Mouse (Mus musculus): ENCODE measurements at regions not wholly inside any gene's neighbourhood (a gene's known extent, or its start where the extent isn't known, plus 50 kb on each side); places are given as distances from the start of the nearest gene placed in this dataset.
"Not testable (repeated sequence)": the region's sequence is repeated elsewhere in the genome, so short reads cannot be mapped to it uniquely, and the experiment has no call there.

DNA sequence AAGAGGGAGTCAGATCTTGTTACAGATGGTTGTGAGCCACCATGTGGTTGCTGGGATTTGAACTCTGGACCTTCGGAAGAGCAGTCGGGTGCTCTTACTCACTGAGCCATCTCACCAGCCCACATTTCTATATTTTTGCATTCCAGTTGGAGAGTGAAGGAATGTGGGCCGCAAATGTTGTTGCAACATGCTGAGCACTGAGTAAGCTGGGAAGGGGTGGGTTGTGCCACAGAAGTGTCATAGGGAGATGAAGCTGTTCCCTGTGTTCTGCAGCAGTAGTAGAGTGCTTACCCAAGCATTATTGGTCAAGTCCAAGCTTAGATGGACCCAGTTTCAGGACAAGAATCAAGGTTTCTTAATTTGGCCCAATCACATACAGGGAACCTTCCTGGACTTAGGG is 169.1 kb upstream of the Cdkn3 start:
- DNase-seq: no peak

DNA sequence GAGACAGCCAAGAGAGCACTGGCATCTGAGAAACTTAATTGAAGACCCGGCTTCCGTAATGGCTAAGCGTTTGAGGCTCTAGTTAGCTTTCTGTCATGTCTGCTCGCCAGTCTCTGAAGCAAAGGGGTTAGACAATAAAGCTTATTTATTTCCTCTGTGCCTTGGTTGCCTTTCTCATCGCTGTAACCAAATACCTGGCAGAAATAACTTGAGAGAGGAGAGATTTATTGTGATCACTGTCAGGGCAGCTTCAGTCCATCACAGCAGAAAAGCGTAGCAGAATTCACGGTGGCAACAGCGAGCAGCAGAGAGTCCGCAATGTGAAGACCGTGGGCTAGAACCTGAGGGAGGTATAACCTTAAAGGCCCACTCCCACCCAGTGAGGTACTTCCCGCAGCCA is 174.2 kb upstream of the Cdkn3 start:
- DNase-seq: no peak

DNA sequence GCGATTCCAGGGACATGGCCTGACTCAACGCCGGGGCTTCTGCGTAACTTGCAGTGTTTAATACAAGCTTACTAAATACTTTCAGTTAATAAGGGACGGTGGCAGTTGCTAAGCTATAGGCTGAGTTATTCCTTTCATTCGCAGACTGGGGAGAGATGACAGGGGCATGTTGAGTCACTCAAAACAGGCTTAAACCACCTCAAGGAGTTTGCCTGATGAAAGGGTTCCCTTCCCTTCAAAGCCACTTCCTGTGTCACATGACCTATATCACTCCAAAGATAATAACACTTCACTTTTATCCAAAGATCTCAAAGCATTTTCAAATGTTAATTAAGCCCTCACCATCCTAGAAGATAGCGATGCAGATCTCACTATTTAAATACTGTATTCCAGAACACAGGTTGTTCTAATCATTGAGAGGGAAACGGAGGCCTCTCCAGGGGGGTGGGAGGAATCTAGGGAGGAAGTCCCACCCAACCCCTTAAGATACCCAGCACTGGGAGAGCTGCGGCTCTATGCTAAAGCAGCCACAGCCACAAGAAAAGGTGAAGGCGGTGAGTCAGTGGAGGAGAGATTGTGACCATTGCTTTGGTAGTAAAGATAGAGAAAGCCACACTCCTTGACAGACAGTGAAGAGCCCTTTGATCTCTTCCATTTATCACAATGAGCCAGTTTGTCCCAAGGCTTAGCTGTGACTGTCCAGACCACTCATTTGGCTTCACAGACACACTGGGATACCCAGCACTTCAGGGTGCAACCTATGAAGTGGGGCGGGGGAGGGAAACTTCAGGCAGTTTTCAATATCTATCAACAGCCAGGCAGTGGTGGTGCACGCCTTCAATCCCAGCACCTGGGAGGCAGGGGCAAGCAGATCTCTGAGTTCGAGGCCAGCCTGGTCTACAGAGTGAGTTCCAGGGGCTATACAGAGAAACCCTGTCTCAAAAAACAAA is 182.0 kb upstream of the Cdkn3 start:
- no peak for DNase-seq

DNA sequence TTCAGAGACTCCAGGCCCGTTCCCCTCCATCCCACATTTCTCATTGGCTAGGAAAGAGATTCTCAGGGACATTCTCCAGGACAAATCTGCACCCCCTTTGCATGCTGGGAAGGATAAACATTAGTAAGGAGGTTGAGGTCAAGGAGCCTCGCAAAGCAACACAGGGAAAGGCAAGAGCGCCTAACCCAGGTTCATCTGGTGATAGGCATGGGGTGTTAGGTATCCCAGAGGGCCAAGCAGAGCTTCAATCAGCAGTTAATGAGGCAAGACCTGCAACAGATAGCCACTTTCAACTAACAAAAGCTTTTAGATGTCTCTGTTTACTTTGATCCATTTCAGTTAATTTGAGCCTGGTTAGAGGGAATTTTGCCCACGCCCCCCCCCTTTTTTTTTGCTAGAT is 184.5 kb upstream of the Cdkn3 start:
- no peak for DNase-seq

DNA sequence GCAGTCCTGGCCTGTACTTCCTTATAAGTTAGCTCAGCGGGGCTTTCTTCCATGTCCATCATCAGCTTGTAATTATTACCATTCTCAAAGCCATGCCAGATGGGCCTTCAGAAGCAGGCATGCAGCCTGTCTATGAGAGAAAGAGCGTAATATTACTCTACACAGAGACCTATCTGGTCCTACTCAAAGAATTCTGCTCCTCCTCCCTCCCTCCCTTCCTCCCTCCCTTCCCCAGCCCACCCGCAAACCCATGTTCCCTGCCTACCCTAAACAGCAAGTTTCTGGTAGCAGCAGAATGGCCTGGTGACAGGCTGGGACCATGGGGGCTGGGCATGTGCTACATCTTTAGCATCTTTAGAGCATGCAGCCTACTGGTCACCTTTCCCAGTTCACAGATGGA is 184.9 kb upstream of the Cdkn3 start:
- no peak for DNase-seq

DNA sequence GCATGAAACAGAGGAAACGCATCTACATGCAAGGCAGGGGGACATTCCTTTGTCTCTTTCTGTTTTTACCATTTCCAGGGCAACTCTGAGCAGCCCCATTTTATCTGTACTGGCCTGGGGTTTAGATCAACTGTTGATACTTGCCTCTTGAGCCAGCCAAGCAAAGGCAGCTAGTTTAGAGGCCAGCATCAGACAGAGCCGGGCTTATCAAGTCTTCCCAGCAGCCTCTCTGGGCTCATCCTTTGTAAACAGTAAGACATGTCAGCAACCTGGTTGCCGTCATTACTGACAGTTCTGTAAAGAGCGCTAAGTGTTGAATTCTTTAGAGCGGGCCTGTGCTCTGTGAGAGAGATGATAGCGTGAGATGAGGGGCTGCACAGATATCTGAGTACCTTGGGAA is 182.9 kb upstream of the Bmp4 start:
- no peak for DNase-seq

DNA sequence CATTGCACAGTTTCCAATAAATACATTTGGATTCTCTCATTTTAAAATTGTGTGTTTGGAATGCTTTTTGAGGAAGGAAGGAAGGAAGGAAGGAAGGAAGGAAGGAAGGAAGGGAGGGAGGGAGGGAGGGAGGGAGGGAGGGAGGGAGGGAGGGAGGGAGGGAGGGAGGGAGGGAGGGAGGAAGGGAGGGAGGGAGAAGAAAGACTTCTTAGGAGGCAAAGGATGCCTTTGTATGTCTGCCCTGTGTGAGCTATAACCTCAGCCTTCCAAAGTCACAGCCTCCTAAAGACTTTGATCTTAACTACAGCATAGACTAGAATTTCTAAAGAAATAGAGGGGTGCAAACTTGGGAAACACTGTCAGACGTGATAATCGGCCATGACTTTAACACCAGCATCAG is 182.5 kb upstream of the Bmp4 start:
- DNase-seq: not testable (repeated sequence)

DNA sequence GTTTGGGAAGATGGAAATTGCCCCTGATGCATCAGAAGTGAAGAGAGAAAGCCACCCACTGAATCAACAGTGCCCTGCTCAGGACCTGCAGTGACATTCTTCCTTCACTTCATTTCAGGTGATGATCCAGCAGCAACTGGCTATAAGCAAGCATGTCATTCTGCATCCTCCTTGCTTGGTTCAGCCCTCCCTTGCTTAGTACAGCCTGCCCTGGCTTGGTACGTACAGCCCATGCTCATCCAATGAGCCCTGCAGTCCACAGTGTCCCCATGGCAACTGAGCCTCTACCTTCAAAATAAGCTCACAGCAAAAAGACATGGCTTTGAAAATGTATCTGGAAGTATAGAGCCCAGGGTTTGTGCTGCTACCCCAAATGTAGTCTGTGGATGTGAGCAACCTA is 181.4 kb upstream of the Bmp4 start:
- no peak for DNase-seq

DNA sequence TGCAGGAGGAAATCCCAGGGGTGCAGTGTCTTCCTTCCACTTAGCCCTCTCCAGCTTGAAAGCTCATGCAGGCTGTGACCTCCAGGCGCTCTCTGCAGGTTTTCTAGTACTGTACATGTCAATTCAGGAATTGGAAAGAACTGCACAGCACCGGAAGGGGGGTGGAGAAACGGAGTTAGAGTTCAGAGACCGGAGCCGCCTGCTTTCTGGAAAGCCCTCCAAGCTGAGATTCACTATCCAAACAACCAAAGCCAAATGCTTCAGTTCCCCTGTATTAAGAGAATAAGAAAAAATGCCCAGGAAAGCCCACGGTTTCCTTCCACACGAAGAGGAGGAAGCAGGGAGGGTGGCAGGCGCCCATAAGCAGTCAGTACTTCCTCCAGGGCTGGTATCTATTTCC is 178.8 kb upstream of the Bmp4 start:
- DNase-seq: no peak

DNA sequence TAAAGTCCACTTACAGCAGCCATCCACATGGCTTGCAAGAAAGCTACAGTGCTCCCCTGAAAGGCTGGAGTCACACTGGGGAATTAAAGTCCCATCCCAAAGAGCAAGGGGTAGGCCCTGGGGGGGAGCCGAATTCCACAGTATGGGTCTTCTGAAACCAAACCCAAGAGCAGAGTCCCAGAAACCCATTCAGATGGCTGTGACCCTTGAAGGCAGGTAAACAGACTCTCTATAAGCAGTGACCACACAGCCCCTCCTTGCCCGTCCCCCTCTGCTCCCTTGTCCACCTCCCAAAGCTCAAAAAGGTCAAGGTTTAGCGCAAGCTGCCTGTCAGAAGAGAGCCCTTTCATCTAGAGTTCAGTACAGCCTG is 176.9 kb upstream of the Bmp4 start:
- no peak for DNase-seq

DNA sequence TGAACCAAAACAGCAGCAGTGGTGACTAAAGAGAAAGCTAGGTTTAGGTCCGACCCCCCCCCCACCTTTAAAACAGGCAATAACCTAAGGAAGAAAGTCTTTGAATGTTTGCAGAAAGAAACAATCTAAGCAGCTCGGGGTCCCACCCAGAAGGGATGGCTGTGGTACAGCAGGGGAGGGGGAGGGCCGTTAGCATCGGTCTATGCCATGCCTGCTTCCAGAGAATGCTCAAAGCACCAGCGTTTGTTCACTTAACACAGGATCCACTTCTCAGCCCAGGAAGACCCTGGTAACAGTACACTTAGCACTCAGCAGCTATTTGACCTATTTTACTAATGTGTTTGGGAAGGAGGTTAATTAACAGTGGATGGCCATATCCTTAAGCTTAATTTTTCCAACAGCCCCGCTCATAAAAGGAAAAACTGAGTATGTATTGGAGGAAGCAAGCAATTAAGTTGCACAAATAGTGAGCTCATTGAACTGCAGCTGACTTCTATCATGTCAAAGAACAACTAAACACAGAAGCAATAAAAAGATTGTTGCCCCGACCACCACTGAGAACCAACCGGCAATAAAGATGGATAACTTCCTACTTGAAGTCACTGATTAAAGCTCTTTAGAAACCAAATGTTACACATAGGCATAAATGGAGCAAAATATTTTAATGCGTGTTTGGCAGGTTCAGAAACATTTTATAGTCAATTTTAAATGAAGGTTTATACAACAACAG is 176.4 kb upstream of the Bmp4 start:
- DNase-seq: no peak

DNA sequence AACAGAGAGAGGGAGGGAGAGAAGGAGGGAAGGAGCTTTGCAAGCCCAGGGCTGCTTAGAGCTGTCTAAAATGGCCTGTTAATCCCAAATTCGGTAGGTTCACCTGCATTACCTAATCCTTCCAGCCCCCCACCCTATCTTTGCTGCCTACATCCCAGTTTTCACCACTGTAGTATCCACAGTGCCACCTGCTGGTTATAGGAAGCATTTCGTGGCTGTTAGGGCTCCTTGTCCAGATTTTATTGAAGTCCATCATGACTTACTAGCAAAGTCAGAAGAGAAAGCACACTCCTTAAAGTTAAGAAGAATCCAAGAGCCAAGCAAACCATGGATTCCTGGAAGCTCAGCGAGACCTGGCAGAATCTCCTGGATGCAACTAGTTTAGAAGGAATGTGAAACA is 174.5 kb upstream of the Bmp4 start:
- peak; percentile 67 to 78 for DNase-seq

DNA sequence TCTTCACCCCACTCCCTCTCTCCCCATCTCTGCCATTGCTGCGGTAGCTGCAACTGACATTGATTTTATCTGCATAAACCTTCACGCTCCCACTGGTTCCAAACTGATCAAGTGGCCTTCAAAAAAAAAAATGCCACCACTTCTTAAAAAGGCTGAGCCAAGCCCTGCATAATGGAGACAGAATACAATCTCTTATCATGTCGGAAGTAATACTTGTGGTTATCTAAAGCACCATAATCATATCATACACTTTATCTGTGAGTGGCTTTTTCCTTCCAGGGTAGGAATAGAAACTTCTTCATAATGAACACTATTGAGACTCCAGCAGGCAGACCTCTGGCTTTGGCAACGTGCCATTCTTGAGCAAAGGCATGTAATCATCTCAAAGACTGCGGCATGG is 171.5 kb upstream of the Bmp4 start:
- DNase-seq: no peak

DNA sequence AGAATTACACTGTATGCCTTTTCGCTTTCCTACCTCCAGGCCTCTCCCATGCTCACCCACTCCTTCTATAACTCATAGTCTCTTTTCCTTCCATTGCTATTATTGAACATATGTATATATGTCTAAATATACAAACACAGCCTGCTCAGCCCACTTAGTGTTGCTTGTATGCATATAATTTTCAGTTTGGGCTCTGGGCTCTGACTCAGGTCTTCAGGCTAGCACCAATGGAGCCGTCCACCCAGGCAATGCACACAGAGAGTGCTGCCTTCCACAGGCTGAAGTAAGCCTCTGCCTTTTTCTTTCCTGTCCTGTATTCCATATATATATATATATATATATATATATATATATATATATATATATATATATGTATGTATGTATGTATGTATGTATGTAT is 162.8 kb upstream of the Bmp4 start:
- no peak for DNase-seq

DNA sequence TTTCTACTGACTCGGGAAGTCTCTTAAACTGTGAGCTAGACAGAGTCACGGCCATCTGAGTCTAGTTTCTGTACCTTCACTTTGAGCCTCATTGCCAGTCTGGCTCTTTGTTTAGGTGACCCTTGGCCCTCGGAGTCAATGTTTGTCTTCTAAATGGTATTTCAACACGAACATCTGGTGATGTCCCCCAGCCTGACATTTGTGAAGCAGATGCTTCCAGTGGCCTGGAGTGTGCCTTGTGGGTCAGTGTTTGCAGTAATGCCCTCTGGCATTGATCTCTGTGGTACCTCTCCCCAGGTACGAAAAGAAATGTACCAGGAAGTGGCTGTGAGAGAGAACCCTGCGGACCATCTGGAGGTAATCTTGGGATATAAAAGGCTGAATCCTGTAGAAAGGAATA is 155.7 kb upstream of the Bmp4 start:
- no peak for DNase-seq

DNA sequence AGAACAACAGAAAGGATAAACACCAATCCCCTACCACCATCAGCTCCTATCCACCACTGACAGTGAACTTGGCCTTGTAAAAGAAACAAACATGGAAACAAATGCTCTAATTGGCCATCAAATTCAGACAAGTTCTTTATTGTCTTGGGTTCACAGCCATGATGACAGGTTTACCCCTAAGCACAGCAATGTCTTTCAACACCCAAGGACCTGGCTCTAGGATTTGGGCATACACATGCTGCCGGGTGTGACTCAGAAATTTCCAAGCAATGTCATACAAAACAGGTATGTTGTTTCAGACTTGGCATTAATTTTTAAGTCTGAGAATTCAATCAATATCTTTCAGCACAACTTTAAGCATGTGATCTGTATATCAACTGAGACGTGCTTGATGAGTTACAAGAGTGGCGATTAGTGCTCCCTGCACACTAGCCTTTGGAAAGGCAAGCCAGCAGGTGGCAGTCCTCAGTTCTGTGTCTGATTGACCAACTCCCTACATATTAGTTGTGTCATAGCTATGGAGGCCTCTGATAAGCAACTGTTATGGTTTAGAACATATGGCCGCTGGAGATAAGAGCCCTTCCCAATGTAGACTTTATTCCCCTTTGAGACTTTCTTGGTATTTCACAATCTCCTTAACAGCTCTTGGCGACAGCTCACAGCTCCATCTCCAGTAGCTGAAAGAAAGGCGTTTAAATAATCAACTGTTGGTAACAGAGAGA is 149.2 kb upstream of the Bmp4 start:
- no peak for DNase-seq

DNA sequence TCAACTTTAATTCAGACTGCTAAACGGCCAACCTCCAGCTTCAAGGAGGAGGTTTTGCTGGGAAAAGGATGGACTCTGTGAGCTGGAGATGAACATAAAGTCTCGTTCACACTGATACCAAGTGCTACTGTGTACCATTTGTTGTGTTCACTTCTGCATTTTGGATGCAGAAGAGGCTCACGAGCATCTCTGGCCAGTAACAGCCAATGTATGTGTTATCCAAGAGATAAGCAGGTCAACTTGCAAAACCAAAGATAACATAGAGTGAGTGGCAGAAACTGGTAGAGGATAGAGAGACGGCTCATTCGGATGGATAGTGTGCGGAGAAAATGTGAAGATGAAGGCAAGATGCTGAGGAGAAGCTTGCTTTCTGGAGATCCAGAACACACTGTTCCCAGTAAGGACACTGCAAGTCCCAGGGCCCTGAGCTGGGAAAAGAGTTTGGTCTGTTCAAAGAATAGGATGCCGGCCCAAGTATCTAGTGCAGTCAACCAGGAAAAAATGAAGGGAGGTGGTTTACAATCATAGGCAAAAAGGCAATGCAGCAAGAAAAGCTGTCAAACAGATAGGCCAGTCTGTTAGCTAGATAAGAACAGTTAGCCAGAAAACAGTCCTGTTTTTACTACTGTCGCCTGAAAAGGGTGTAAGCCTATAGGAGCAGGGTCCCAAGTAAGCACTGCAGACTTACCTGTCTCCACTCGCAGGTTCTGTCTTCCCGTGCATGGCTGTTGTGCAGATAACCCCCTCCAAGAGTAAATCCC is 145.7 kb upstream of the Bmp4 start:
- no peak for DNase-seq

DNA sequence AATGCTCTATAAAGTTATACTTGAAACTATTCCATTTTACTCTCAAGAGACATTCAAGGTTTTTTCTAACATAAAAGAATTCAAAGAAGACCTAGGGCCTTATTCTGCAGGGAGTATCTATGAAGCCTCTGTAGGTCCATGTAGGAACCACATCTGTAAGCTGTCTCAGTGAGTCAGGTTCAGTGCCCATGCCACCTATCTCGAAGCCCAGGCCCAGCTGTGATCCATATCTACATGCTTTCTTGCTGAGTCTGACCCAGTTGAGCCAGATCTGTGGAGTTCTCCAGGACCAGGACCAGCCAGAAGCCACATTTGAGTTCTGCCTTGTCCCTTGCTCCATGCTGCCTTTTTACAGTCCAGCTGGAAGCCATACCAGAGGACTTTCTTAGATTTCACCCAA is 142.2 kb upstream of the Bmp4 start:
- no peak for DNase-seq

DNA sequence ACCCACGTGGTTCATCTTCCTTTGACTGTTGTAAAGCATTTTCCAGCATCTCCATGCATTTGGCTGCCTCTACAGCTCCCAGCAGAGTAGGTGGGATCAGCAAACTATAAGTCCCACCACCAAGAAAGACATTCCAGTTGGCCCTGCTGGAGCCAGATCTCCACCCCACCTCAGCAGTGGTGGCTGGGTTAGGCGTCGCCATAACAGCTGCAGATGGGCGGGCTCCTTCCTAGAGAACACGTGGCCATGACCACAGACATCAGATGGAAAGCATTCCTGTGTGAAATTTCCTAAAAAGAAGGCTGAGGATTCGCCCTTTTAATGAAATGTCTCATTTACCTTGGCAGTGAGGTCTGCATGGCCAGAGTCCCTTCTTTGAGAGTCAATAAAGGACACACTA is 140.0 kb upstream of the Bmp4 start:
- DNase-seq: no peak

DNA sequence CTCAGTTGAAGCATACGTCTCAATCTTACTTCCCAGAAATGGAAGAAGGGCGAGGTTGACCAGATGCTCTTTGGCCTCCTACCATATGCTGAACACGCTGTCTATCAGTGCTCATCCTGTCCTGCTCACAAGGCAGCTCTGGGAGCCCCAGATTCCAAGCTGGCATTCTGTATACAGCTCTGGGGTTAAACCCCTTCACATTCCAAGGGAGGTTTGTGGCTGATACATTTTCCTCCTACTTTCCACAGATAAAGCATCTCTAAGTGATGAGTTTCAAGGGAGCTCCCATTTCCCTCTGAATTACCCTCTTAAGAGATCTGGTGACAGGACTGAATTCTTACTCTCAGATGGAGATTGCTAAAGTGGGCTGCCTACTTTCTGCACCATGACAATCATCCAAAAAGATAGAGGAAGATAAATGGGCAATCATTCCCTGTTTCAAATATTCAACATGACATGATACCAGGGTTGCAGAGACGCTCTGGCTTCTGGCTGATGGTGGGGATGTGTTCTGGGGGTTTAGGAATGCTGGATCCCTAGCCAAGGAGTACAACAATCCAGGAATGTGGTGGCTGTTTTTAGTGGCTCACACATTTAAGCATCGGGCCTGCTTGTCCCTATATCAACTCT is 138.7 kb upstream of the Bmp4 start:
- no peak for DNase-seq

DNA sequence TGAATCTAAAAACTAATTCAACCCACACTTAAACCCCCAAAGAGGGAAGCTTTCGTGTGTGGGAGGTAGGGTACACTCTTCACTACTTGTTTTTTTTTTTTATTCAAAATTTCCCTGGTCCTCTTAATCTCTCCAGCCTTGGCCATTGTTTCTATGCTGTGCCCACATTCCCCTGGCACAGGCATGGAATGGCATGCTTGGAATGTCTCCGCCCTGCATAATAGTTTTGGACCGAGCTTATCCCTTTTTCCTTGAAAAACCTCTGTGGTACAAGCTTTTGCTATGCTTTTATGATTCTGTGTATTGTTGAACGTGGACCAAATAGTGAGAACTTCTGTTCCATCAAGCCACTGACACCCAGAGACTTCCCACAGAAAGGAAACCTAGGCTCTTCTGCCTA is 126.8 kb upstream of the Bmp4 start:
- DNase-seq: no peak

DNA sequence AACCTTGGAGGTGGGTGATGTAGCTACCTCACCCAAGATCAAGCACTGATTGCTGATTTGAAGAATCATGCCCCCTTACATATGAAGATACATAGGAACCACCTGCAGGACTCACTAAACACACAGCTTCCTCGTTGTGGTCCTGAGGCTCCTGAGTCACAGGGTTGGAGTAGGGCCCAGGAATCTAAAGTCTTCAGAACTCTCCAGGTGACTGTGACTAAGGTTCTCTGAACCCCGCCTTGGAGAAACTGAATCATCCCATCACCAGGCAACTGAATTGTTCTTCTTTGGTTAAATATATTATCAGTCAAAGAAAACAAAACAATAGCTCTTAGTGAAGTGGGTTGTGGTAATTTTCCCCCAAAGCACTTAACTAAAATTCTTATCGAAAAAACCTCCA is 125.8 kb upstream of the Bmp4 start:
- no peak for DNase-seq
